Mouse (Mus musculus) E14TG2a.4 (cell line): ENCODE measurements around the gene Spsb3.

ENCODE experiments used
- H3K27me3 ChIP-seq: 2 replicates; pipeline ENCODE4 v1.6.1; 2014; ENCODE audit warnings: low read length, control low read depth; ENCODE audit not compliant: insufficient read depth
- H3K36me3 ChIP-seq: 2 replicates; pipeline ENCODE4 v1.6.1; 2014; ENCODE audit warnings: low read length, control low read depth; ENCODE audit not compliant: insufficient read depth
- H3K4me1 ChIP-seq: replicated peaks from 2 replicates; pipeline ENCODE4 v1.6.1; 2014; ENCODE audit warnings: low read depth, low read length, control low read depth
- H3K4me3 ChIP-seq: replicated peaks from 2 replicates; pipeline ENCODE4 v1.5.1; 2014; ENCODE audit warnings: mild to moderate bottlenecking, low read length
- H3K9me3 ChIP-seq: 2 replicates; pipeline ENCODE4 v1.6.1; 2014; ENCODE audit warnings: low read length, control low read depth
- CTCF ChIP-seq: conservative IDR thresholded peaks from 2 replicates; pipeline ENCODE4 v1.5.1; 2014; ENCODE audit warnings: low read length
- NANOG ChIP-seq: IDR thresholded peaks from 2 replicates; pipeline ENCODE4 v1.6.1; 2014; ENCODE audit warnings: borderline replicate concordance, low read length, mixed read lengths
- POU5F1 ChIP-seq: IDR thresholded peaks from 2 replicates; pipeline ENCODE4 v1.6.1; 2014; ENCODE audit warnings: low read length, borderline replicate concordance

Gene Spsb3

DNA sequence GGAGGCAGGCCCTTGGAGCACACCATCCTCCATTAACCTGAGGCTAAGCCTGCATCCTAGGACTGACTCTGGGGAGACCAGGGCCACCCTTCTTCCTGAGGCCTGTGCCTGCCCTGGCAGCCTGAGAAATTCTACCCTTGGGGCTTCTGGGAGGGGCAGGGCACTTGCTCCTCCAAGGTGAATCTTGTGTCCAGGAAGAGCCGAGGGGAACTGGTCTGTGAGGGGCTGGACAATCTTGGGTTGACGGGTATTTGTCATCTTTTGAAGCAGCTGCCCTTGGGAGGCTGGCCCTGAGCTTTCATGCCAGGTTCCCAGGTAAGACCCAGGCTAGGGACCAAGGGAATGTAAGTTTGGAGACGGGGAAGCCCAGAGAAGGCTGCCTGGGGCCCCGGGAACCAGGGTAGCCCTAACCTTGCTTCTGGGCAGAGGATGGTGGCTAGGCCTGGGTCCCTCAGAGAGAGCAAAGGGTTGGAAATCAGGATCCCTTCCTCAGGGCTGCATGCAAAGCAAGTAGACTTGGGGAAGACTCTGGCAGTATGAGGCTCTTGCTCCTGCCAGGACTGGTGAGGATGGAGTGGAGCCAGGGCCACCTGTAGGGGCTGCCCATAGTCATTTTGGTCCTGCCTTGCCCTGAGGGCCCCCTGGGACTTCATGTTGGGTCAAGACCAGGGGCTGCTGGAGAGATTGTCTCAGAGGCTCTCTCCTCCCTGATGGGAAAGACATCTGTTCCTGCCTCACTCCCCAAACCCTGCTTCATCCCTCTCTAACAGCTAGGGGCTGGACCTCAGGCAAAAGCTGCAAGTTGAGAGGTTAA lies 11.8 kb downstream of the Spsb3 start:
- Histone ChIP-seq H3K36me3 (peaks cover 81% of the 10 kb centered on the region), H3K4me1 (peaks cover 55% of the 10 kb centered on the region), H3K27me3 (no peaks in the 10 kb centered on the region), H3K9me3 (no peaks in the 10 kb centered on the region), H3K4me3 (0 out of 2 replicates have a peak overlapping the region, but pooled peaks have one; percentile 94)
- TF ChIP-seq NANOG = no peak
- TF ChIP-seq CTCF = no peak
- TF ChIP-seq POU5F1 = no peak

DNA sequence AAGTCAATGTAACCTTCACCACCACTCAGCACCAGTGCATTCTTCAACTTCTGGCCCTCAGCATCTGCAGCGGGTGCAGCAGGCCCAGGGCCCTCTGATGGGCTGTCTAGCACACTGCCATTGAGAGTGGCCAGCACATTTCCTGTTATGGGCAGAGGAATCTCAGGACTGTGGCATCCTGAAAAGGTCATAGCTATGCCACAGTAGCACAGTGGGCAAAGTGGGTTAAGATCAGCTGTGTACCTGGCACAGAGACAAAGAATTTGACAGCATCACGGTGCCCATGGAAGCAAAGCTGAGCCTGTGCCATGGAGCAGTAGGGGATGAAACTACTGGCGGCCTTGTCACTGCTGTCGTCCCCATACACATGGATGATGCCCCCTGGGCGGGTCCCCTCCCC lies 12.7 kb downstream of the Spsb3 start:
- Histone ChIP-seq H3K9me3 (no peaks in the 10 kb centered on the region), H3K36me3 (peaks cover 81% of the 10 kb centered on the region), H3K4me1 (peaks cover 55% of the 10 kb centered on the region), H3K4me3 (no peak overlapping the region), H3K27me3 (no peaks in the 10 kb centered on the region)
- no peak for TF ChIP-seq POU5F1
- no peak for TF ChIP-seq CTCF
- TF ChIP-seq NANOG = no peak

DNA sequence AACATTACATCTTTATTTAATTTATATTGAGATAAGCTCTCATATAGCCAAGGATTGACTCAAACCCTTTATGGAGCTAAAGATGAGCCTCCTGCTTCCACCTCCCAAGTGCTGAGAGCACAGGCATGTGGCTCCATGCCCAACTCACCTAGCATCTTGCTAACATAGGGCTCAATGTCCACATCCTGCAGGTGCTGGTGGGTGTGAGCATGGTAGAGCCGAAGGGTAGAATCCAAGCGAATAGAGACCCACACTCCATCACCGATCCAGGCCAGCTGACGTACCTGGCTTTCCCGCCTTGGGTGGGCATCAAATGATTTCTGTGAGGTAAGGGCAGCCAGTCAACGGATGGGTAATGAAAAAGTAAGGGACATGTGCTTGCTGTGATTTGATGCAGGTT lies 13.6 kb downstream of the Spsb3 start:
- Histone ChIP-seq H3K4me1 (peaks cover 53% of the 10 kb centered on the region), H3K9me3 (no peaks in the 10 kb centered on the region), H3K27me3 (no peaks in the 10 kb centered on the region), H3K36me3 (peaks cover 90% of the 10 kb centered on the region), H3K4me3 (no peak overlapping the region)
- TF ChIP-seq NANOG (no peak), CTCF (no peak), POU5F1 (no peak)

DNA sequence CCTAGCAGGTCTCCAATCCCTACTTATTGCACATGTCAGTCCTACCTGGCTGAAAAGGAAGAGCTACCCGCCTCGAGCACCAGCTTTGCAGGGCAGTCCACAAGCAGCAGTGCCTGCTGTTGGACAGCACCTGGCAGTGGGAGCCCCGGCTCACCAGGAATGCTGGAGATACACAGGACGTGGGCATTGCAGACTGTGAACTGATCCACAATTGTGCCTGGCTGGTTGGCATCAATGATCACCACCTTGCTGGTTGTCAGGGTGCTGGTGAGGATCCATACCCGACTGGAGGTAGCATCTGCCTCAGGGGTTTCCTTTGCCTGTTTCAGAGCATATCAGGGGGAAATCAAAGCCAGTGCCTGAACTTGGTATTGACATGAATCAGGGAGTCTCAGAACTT lies 15.7 kb downstream of the Spsb3 start:
- no peaks in the 10 kb centered on the region for H3K27me3 ChIP-seq
- TF ChIP-seq CTCF (no peak), NANOG (no peak), POU5F1 (no peak)
- no peaks in the 10 kb centered on the region for H3K9me3 ChIP-seq
- peaks cover 39% of the 10 kb centered on the region for H3K4me1 ChIP-seq
- H3K4me3 ChIP-seq = no peak overlapping the region
- H3K36me3 ChIP-seq = peaks cover 99% of the 10 kb centered on the region

DNA sequence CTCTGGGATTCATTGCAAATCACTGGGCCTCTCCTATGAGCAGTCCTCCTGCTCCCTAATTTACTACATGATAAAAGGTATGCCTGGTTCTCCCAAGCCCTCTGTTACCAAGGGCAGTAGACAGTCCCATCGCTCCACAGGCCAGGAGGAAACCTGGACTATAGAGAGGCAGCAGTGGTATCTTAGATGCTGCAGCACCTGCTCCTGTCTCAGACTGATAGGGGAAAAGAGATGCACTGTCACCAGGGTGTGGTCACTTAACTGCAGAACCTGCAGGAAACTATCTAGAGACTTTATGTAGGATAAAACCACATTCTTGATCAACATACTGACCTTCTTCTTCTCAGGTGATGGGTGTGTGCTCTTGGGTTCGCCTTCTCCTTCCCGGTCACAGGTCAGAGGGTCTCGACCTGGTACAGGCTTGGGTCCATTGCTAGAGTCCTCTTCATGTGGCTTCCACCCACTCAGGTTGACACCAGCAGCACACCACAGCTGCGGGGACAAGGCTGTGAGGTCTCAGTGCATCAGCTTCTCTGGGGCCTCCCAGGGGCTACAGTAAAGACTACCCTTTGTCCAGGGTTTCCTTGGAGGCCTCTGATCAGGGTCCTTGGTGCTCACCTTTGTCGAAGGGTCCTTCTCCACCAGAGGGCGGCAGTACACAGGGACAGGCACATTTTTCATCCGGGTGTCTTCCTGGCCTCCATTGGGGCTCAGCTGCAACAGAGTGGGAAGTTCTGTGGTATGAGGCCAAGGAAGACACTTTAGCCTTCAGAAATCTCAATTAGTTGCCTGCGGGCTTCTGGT lies 16.4 kb downstream of the Spsb3 start:
- H3K36me3 ChIP-seq = peaks cover 99% of the 10 kb centered on the region
- H3K4me1 ChIP-seq = peaks cover 31% of the 10 kb centered on the region
- TF ChIP-seq CTCF (peak; percentile 73), POU5F1 (no peak), NANOG (no peak)
- no peak overlapping the region for H3K4me3 ChIP-seq
- no peaks in the 10 kb centered on the region for H3K27me3 ChIP-seq
- no peaks in the 10 kb centered on the region for H3K9me3 ChIP-seq

DNA sequence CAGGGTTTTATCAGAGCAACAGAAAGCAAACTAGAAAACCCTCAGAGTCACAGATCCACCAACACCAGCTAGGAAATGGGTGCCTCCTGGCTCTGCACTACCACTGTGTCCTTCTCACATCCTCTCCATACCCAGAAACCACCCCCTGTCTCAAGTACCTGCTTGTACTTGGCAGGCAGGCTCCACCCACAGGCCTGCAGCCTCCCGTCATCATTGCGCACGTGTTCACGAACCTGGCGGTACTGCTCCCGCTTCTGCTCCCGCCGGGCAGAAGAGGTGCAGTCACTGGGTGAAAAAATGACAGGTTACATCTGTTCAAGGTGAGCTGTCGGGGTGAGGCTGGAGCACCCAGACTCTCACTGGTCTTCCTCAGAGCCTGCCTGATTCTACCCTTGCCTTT lies 17.3 kb downstream of the Spsb3 start:
- peaks cover 99% of the 10 kb centered on the region for H3K36me3 ChIP-seq
- H3K4me3 ChIP-seq = no peak overlapping the region
- H3K9me3 ChIP-seq = no peaks in the 10 kb centered on the region
- TF ChIP-seq POU5F1 (no peak), CTCF (no peak), NANOG (no peak)
- no peaks in the 10 kb centered on the region for H3K27me3 ChIP-seq
- H3K4me1 ChIP-seq = peaks cover 22% of the 10 kb centered on the region

DNA sequence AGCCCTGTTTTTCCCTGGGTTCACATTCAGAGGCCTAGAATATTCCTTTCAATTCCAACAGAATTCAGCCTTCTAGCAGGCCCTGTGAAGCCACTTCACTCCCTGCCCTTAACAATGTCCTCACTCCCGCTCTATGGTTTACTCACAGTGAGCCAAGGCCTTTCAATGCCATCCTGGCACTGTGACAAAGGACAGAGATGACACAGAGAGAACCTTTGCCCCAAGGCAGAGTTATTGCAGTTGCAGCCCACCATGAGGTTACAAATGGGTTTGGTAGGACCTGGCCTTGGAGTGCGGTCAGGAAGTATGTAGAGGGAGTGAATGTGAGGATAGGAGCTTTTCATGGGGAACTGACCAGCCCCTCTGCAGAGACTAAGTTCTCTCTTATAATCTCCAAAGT lies 21.1 kb downstream of the Spsb3 start:
- Histone ChIP-seq H3K4me3 (no peak overlapping the region), H3K36me3 (peaks cover 99% of the 10 kb centered on the region), H3K9me3 (no peaks in the 10 kb centered on the region), H3K4me1 (peaks cover 18% of the 10 kb centered on the region), H3K27me3 (no peaks in the 10 kb centered on the region)
- TF ChIP-seq NANOG = no peak
- TF ChIP-seq CTCF = no peak
- no peak for TF ChIP-seq POU5F1

DNA sequence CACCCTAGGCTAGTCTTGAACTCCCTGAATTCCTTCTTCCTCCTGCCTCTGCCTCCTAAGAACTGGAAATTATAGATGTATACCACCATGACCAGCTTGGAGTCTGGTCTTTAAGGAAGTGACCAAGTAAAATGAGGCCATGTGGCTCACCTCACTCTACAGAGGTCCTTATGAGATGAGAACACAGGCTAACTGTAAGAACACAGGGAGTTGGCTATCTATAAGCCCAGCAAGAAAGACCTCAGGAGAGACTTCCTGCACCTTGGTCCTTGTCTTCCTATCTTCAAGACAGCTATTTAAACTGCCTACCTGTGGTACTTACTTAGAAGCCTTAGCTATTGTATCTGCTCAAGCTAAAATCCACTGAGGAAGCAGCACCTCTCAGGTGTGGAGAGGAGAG lies 27.5 kb downstream of the Spsb3 start:
- Histone ChIP-seq H3K36me3 (peaks cover 98% of the 10 kb centered on the region), H3K4me1 (peaks cover 7% of the 10 kb centered on the region; the same call in 1 of the 2 replicates), H3K4me3 (no peak overlapping the region), H3K27me3 (no peaks in the 10 kb centered on the region), H3K9me3 (no peaks in the 10 kb centered on the region)
- TF ChIP-seq POU5F1 (no peak), CTCF (no peak), NANOG (no peak)
